Mouse (Mus musculus) left cerebral cortex, adult 2 months (tissue): ENCODE results near the gene Pamr1. TPM values are rescaled to one million over a fixed set of nuclear protein-coding genes. Genes with fewer than 3 reads are reported as not detected.
A peak's percentile ranks its signal among the peaks of the same experiment; 100 is the strongest.

Experiments used
- DNase-seq, 2 experiments: peaks; one replicate each; pipeline ENCODE4 v3.0.0; 2021 to 2022; ENCODE audit warnings: low spot score in 2 of 2, mixed read lengths in 1 of 2; ENCODE audit errors: extremely low spot score in 1 of 2
- H3K27ac ChIP-seq: fragments of 200-600 bp; 2 replicates; pipeline ENCODE4 v1.8.1; 2022
- H3K4me3 ChIP-seq: fragments of 200-600 bp; 2 replicates; pipeline ENCODE4 v1.8.1; 2022
- CTCF ChIP-seq: fragments of 200-600 bp; IDR thresholded peaks from 2 replicates; pipeline ENCODE4 v1.8.1; 2022; ENCODE audit warnings: antibody characterized with exemption, mild to moderate bottlenecking, moderate library complexity
- intact Hi-C: fragments of 180-260 bp; cut with DNase I; formaldehyde crosslinking; loops from one replicate; pipeline ENCODE4 v1.15.1; 2025
- total RNA-seq, 2 experiments: library from RNA; stranded (reverse); gene quantifications; 2 replicates each; pipeline ENCODE4 v1.2.3; 2021

Gene Pamr1
- total RNA-seq, 2 experiments from 2014 or later, result 40.5 to 51.1 TPM

DNA sequence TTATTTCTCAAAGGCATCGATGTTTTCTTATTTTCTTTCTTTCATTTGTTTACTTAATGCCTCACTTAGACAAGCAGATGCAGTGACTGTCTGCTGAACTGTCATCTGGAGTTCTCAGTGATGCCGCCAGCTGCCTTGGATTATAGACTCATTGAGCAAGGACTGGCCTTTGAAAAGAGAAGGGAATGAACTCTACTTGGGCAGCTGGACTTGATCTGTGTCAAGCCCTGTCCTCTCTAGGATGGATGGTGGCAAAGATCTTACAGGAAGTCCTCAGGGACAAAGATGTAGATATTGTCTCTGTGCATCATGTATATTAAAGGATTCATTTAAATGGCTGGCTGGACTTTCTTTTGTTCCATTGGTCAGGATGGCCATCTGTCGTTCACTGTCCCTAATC, 114.1 kb downstream of the Pamr1 start:
- H3K4me3 ChIP-seq, result peak overlapping the region; percentile 73
- H3K27ac ChIP-seq, result peak overlapping the region; percentile 58; the same call in 1 of the 2 replicates
- no peak for DNase-seq
- intact Hi-C loops, result no loop called here
- no peak for TF ChIP-seq CTCF

DNA sequence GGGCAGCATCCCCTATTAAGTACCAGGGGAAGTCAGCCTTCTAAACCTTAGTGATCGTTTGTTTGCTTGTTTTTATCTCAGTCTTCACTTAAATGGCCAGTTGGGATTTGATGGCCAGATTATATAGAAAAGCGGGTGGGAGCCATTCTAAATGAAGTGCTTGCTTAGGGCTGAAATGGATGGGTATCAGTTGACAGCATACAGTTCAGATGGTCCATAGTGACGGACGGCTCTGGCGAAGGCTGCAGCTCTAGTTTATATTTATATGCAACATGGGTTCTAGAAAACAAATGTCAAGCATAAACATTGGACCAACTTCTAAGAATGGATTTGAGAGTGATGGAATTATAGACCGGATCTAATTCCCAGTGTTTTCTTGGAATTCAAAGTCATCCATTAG, 118.2 kb downstream of the Pamr1 start:
- no peak overlapping the region for H3K4me3 ChIP-seq
- H3K27ac ChIP-seq, result no peak overlapping the region
- no peak for DNase-seq
- TF ChIP-seq CTCF, result no peak
- intact Hi-C loops, result no loop called here

DNA sequence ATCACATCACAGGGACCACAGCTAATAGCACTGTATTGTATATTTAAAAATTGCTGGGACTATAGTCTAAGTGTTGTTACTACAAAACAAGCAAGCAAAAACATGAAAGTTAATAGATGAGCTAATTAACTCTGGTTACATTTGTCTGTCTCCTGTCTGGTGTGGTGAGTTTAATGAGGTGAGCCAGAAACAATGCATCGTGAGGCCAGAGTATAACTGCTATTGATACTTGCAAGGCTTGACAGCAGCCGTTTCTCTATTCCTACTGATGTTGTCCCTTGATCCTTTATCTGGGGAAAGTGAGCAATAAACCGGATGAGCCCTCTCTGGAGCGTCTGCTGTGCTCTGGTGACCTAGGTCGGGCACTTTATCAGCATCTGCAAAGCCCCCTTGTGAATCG, 119.8 kb downstream of the Pamr1 start:
- intact Hi-C loops, result no loop called here
- Histone ChIP-seq H3K4me3 (no peak overlapping the region), H3K27ac (no peak overlapping the region)
- TF ChIP-seq CTCF, result no peak
- no peak for DNase-seq

GRCm38 (mm10) chr2:102674582-102674981, 124.8 kb downstream of the Pamr1 start:
- intact Hi-C loops, result loop anchor here (10.0 kb wide), 1 partner anchor 770 kb away; no protein-coding TSS in a partner anchor
- H3K4me3 ChIP-seq, result no peak overlapping the region
- H3K27ac ChIP-seq, result peak overlapping the region; percentile 70
- no peak for TF ChIP-seq CTCF
- no peak for DNase-seq

DNA sequence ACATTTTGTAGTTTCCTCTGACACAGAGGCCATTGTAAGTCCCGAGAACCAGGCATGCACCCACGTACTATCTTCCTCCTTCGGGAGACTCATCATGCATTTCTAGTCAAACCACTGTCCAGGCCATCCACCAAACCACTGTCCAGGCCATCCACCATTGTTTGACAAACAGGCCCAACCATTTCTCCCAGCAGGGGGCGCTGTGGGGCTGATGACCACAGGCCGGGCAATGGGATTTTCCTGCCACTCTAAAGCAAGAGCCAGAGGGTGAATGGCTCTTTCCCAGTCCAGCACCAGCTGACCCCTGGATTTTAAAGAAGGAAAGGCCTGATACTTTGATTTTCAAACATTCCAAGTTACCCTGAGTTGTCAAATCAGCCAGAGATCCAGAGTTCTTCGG, 125.5 kb downstream of the Pamr1 start:
- TF ChIP-seq CTCF, result peak; percentile 74
- DNase-seq, result peak; percentile 54 to 74
- H3K27ac ChIP-seq, result peak overlapping the region; percentile 80
- intact Hi-C loops, result loop anchor here (5.0 to 10.0 kb wide), 4 partner anchors 83 to 770 kb away; no protein-coding TSS in a partner anchor
- peak overlapping the region; percentile 2; the same call in 1 of the 2 replicates for H3K4me3 ChIP-seq

DNA sequence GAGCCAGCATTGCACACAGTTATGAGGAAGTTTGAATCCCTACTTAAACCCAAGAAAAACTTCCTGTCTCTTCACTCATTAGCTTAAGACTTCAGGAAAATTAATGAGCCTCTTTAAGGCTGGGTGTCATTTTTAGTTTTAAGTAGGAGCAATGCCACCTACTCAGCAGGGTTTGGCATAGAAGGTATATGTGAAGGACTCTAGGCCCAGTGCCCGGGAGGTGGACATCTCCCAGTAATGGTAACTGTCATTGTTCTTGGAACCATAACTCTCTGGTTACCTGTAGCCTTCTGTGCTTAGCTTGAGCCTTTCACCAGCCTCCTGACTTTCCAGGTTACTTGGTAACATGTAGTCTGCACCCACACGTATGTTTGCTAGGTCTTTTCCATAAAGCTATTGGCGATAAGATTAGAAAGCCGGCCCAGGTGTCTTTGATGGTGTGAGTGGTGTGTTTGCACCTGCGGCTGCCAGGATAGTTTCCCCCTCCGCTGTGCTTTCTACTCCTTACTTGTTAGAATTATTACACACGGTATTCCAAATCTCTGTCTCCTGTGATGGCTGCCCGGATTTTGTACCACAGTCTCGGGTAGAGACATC, 127.0 kb downstream of the Pamr1 start:
- H3K4me3 ChIP-seq, result peak overlapping the region; percentile 9; the same call in 1 of the 2 replicates
- intact Hi-C loops, result loop anchor here (5.0 to 10.0 kb wide), 4 partner anchors 85 to 772 kb away; no protein-coding TSS in a partner anchor
- peak overlapping the region; percentile 80 for H3K27ac ChIP-seq
- no peak for TF ChIP-seq CTCF
- DNase-seq, result no peak

DNA sequence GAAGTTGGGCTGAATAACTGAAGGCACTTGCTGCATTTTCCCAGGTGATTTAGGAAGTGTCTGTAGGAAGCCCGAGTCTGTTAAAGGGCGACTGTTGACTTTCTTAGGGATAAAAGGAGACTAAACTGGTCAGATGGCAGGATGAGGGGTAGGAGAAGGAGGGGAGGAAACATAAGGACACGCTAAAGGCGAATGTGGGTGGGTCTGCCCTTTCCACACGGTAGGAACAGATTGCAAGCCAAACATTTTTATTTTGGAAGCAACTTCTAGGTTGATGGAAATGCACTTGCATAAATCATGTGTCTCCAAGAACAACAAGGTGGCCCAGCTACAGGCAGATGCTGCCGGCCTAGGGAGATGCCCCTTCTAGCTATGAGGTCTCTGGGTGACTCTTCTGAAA, 127.6 kb downstream of the Pamr1 start:
- no peak for TF ChIP-seq CTCF
- no peak for DNase-seq
- intact Hi-C loops, result loop anchor here (5.0 to 10.0 kb wide), 4 partner anchors 85 to 773 kb away; no protein-coding TSS in a partner anchor
- Histone ChIP-seq H3K4me3 (peak overlapping the region; percentile 9; the same call in 1 of the 2 replicates), H3K27ac (peak overlapping the region; percentile 80)

GRCm38 (mm10) chr2:102681351-102681750, 131.5 kb downstream of the Pamr1 start:
- intact Hi-C loops, result no loop called here
- H3K27ac ChIP-seq, result peak overlapping the region; percentile 44; the same call in 1 of the 2 replicates
- TF ChIP-seq CTCF, result no peak

GRCm38 (mm10) chr2:102682168-102682567, 132.4 kb downstream of the Pamr1 start:
- intact Hi-C loops, result no loop called here
- no peak overlapping the region for H3K4me3 ChIP-seq
- TF ChIP-seq CTCF, result peak; percentile 66
- H3K27ac ChIP-seq, result peak overlapping the region; percentile 44; the same call in 1 of the 2 replicates
- peak in 1 of 2 experiments; percentile 49 for DNase-seq

More at GRCm38 (mm10) chr2:102681351-102681750, 131.5 kb downstream of the Pamr1 start:
- H3K4me3 ChIP-seq, result no peak overlapping the region
- no peak for DNase-seq

DNA sequence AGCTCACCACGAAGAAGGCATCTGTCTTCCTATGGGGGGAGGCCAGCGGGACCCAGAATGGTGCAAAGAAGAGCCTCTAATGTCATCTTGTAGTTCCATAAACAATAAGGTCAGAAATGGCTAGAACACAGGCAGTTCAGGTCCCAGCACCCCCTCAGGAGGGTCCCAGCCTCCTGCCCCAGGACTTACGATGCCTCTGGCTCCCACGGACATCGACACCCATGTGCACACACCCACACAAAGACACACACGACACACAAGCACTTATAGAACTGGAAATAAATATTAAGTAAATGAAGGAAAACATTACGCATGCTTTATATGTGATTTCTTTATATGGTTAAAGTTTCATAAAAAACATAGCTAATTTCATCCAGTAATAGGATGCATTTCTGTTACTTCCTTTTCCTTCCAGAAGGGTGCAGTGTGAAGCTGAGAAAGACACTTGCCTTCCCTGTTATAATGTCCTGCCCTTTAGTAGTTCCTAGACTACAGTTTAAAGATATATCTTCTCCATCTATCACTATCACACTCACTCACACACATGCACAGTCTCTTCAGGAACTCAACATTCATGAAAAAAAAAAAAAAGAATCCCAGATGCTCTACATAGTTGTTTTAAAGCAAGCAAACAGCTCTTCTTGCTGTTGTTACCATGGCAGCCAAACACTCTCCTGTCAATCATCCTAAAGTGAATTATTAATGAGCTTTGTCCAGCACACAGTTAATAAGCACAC, 135.7 kb downstream of the Pamr1 start:
- intact Hi-C loops, result loop anchor here (5.0 kb wide), 2 partner anchors 57 to 332 kb away; no protein-coding TSS in a partner anchor
- Histone ChIP-seq H3K4me3 (no peak overlapping the region), H3K27ac (peak overlapping the region; percentile 47)
- no peak for DNase-seq
- TF ChIP-seq CTCF, result peak; percentile 67

DNA sequence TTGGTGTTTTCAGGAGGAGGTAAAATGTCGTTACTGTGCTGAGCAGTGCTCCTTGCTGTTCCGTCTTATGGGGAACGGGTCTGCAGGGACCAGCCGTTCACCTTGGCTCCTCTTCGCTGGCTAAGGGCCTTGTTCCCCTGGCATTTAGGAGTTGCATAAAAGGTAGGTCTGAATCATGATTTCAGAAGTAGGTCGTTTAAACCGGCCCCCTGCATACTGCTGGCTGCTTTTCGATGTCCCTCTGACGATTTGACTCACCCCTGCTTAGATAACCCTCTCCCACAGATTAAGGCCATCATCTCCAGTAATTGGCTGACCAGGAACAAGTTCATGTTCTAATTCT, 136.3 kb downstream of the Pamr1 start:
- no peak overlapping the region for H3K4me3 ChIP-seq
- TF ChIP-seq CTCF, result no peak
- intact Hi-C loops, result loop anchor here (5.0 kb wide), 2 partner anchors 56 to 331 kb away; no protein-coding TSS in a partner anchor
- peak overlapping the region; percentile 47 for H3K27ac ChIP-seq
- no peak for DNase-seq

Other genes starting within 250 kb of the Pamr1 start
- 100 to 1,000 TPM; 182 to 183 TPM for gene Trim44, start 142.2 kb upstream of the Pamr1 start, total RNA-seq
- 10 to 100 TPM; 57.3 to 62.8 TPM for gene Fjx1, start 97.5 kb upstream of the Pamr1 start, total RNA-seq
- gene Slc1a2, start 108.6 kb downstream of the Pamr1 start, total RNA-seq, result 1,000 to 10,000 TPM; 1,660 to 1,742 TPM